Mouse (Mus musculus) MEL (cell line): ENCODE results near the gene Nhlrc3.

Experiments used
- CHD1 ChIP-seq: IDR thresholded peaks from 2 replicates; pipeline ENCODE4 v1.6.1; 2012; ENCODE audit warnings: low read depth, mild to moderate bottlenecking, inconsistent platforms, low read length, improper control_type of control experiment
- CTCF ChIP-seq, 3 experiments: IDR thresholded peaks in 2 of 3; conservative IDR thresholded peaks in 1 of 3; 2 replicates each; pipeline ENCODE4 v1.5.1; 2011 to 2012; ENCODE audit warnings: low read length in 3 of 3, low read depth in 2 of 3, mild to moderate bottlenecking in 2 of 3, improper control_type of control experiment in 1 of 3, inconsistent platforms in 1 of 3, mixed read lengths in 1 of 3, moderate library complexity in 1 of 3; ENCODE audit not compliant: control insufficient read depth in 1 of 3, insufficient read depth in 1 of 3, poor library complexity in 1 of 3, severe bottlenecking in 1 of 3
- EP300 ChIP-seq, 2 experiments: IDR thresholded peaks; 2 replicates each; pipeline ENCODE4 v1.6.1; 2011; ENCODE audit warnings: improper control_type of control experiment in 2 of 2, low read length in 2 of 2, low read depth in 1 of 2, mild to moderate bottlenecking in 1 of 2
- ETS1 ChIP-seq: IDR thresholded peaks from 2 replicates; pipeline ENCODE4 v1.6.1; 2012; ENCODE audit warnings: low read depth, mild to moderate bottlenecking, inconsistent platforms, low read length, improper control_type of control experiment, moderate library complexity
- GABPA ChIP-seq: IDR thresholded peaks from 2 replicates; pipeline ENCODE4 v1.6.1; 2012; ENCODE audit warnings: low read depth, mild to moderate bottlenecking, inconsistent platforms, low read length, improper control_type of control experiment, moderate library complexity
- MAX ChIP-seq: IDR thresholded peaks from 2 replicates; pipeline ENCODE4 v1.6.1; 2011; ENCODE audit warnings: low read length, improper control_type of control experiment
- MAZ ChIP-seq: IDR thresholded peaks from 2 replicates; pipeline ENCODE4 v1.6.1; 2012; ENCODE audit warnings: low read depth, mild to moderate bottlenecking, inconsistent platforms, low read length, improper control_type of control experiment
- MYC ChIP-seq: IDR thresholded peaks from 2 replicates; pipeline ENCODE4 v1.6.1; 2011; ENCODE audit warnings: low read depth, mild to moderate bottlenecking, low read length, improper control_type of control experiment, moderate library complexity
- POLR2A ChIP-seq, 2 experiments: IDR thresholded peaks; 2 replicates each; pipeline ENCODE4 v1.6.1; 2011 to 2012; ENCODE audit warnings: low read length in 2 of 2, mild to moderate bottlenecking in 2 of 2, control low read depth in 1 of 2, improper control_type of control experiment in 1 of 2, low read depth in 1 of 2, moderate library complexity in 1 of 2; ENCODE audit not compliant: control insufficient read depth in 1 of 2, insufficient read depth in 1 of 2, poor library complexity in 1 of 2
- TAL1 ChIP-seq: IDR thresholded peaks from 2 replicates; pipeline ENCODE4 v1.6.1; 2012; ENCODE audit warnings: mild to moderate bottlenecking, inconsistent platforms, low read length, moderate library complexity, mixed read lengths
- TCF12 ChIP-seq: IDR thresholded peaks from 2 replicates; pipeline ENCODE4 v1.6.1; 2014; ENCODE audit warnings: low read depth, mild to moderate bottlenecking, inconsistent platforms, low read length, improper control_type of control experiment, moderate library complexity
- USF1 ChIP-seq: IDR thresholded peaks from 2 replicates; pipeline ENCODE4 v1.6.1; 2014; ENCODE audit warnings: low read depth, mild to moderate bottlenecking, inconsistent platforms, low read length, improper control_type of control experiment, moderate library complexity
- ZC3H11A ChIP-seq: IDR thresholded peaks from 2 replicates; pipeline ENCODE4 v1.6.1; 2012; ENCODE audit warnings: low read depth, mild to moderate bottlenecking, inconsistent platforms, low read length, improper control_type of control experiment
- ZNF384 ChIP-seq: IDR thresholded peaks from 2 replicates; pipeline ENCODE4 v1.6.1; 2012; ENCODE audit warnings: low read depth, mild to moderate bottlenecking, inconsistent platforms, low read length, improper control_type of control experiment

DNA sequence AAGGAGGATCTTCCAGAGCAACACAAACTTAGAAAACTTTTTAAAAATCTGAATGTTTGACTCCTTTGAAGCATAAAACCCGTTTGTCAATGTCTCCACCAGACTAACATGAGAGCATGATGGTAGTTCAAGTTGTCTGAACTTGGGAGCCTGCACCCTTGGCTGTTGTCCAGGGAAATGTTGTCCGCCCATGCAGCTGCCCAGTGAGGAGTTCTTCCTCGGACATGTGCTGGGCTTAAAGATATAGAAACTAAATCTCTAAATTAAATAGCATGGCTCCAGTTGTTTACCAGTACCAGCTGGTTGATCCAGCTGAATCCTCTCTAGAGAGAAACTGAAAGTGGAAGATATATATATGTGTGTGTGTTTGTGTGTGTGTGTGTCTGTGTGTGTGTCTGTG, 49.2 kb downstream of the Nhlrc3 start:
- TF ChIP-seq MAX (no peak), EP300 (IDR thresholded peaks at IDR 0.05; ENCODE audit: low read depth in 1 of 2, low read length in 2 of 2) (no peak), POLR2A (IDR thresholded peaks at IDR 0.05; ENCODE audit: control insufficient read depth in 1 of 2, insufficient read depth in 1 of 2, low read depth in 1 of 2, low read length in 2 of 2, poor library complexity in 1 of 2) (no peak), CTCF (IDR thresholded peaks at IDR 0.05 in 2 of 3, conservative IDR thresholded peaks at IDR 0.05 in 1 of 3; ENCODE audit: control insufficient read depth in 1 of 3, insufficient read depth in 1 of 3, low read depth in 2 of 3, low read length in 3 of 3, poor library complexity in 1 of 3, severe bottlenecking in 1 of 3) (no peak), GABPA (no peak), USF1 (no peak), TCF12 (no peak), ZC3H11A (no peak), MYC (no peak), MAZ (no peak), CHD1 (no peak), ETS1 (no peak), TAL1 (no peak), ZNF384 (no peak)
